Mouse (Mus musculus) heart, adult 8-10 months (tissue): ENCODE measurements at regions not wholly inside any gene's neighbourhood (a gene's known extent, or its start where the extent isn't known, plus 50 kb on each side); places are given as distances from the start of the nearest gene placed in this dataset.

Source experiments
- DNase-seq: peaks from one replicate; pipeline ENCODE4 v3.0.0; 2022; ENCODE audit warnings: low spot score

DNA sequence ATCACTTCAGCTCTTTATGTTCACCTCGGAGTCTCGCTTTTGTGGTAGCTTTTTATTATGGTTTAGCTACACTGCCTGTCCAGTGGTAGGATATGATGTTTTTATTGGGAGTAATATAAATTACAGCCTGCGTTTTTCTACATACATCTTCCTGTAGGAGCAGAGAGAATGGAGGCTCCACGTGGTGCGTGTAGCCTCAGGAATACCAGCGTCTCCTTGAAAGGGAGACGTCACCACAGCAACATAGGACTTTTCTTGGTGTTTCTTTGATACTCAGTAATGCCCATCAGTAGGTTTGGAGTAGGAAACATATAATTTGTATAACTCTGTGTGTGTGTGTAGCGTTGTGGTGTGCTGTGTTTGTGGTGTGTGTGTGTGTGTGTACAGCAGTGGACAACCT, 150.7 kb downstream of the Ndufs4 start:
- no peak for DNase-seq

GRCm38 (mm10) chr13:114235892-114236291, 152.2 kb downstream of the Ndufs4 start:
- no peak for DNase-seq

- DNase-seq: no peak
Observed at GRCm38 (mm10) chr13:114232203-114232602, 155.9 kb downstream of the Ndufs4 start.

GRCm38 (mm10) chr13:114230557-114230956, 157.5 kb downstream of the Ndufs4 start:
- DNase-seq: peak; percentile 21

- no peak for DNase-seq
Observed at GRCm38 (mm10) chr13:114227046-114227445, 161.0 kb downstream of the Ndufs4 start.

- DNase-seq: no peak
Observed at GRCm38 (mm10) chr13:114226291-114226925, 161.7 kb downstream of the Ndufs4 start.

DNA sequence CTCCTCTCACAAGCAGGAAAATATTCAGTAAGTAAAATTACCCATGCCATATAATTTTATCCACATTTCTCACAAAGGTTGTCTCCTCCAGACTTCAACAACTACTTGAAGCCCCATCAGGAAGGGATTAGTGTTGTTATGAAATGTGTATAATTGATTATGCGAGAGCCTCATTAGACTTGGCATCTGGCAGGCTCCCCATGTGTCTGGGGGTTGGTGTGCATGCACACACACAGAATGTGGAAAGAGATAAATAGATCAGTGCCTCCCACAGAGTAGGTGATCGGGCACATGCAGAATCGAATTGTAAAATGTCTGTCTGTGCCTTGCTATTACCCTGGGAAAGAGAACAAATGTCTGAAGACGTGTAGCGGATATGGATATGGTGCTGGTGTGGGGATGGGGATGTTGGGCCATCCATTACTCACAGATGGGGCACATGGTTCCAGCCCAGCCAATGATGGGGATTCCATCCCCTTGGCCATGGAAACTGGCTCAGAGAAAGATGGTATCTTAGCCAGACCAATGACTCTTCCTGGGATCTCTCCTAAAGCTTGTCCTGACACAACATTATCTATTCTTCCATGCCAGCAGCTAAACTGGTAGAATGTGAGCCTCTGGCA, 168.1 kb downstream of the Ndufs4 start:
- DNase-seq: no peak

GRCm38 (mm10) chr13:114215044-114215443, 173.0 kb downstream of the Ndufs4 start:
- no peak for DNase-seq
